Mouse (Mus musculus) embryonic fibroblast, embryonic 13.5 days (primary cell): Measurements from ENCODE around the gene Bub1.

Experiments used
- CTCF ChIP-seq: IDR thresholded peaks from 2 replicates; pipeline ENCODE4 v1.5.1; 2011; ENCODE audit warnings: mild to moderate bottlenecking, control low read depth, low read length, moderate library complexity, borderline replicate concordance; ENCODE audit not compliant: insufficient read depth
- POLR2A ChIP-seq: IDR thresholded peaks from 2 replicates; pipeline ENCODE4 v1.6.1; 2011; ENCODE audit warnings: low read depth, mild to moderate bottlenecking, control low read depth, low read length, moderate library complexity

DNA sequence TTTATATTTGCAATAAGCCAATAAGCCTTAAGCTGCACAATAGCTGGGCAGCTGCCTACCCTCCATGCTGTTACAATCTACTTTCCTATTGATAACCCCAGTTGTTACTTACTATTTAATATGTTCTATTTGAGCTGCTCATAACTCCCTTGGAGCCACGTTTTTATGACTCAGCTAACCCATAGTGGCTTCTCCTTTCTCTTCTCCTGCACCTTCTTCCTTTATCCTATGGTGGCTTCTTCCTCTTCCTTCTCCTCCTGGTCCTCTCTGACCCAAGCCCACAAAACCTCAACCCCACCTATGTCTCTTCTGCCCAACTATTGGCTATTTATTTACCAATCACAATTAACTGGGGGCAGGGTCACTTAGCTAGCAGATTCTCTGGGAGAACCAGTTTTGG is 14.9 kb upstream of the Bub1 start:
- TF ChIP-seq CTCF = no peak
- no peak for TF ChIP-seq POLR2A
